Mouse (Mus musculus): ENCODE data around the gene Dapl1. TPM values are rescaled to one million over a fixed set of nuclear protein-coding genes. Genes with fewer than 3 reads are reported as not detected.

The Dapl1 gene
- polyA plus RNA-seq, 1 experiment from 2014 or later: 1.2 TPM

DNA sequence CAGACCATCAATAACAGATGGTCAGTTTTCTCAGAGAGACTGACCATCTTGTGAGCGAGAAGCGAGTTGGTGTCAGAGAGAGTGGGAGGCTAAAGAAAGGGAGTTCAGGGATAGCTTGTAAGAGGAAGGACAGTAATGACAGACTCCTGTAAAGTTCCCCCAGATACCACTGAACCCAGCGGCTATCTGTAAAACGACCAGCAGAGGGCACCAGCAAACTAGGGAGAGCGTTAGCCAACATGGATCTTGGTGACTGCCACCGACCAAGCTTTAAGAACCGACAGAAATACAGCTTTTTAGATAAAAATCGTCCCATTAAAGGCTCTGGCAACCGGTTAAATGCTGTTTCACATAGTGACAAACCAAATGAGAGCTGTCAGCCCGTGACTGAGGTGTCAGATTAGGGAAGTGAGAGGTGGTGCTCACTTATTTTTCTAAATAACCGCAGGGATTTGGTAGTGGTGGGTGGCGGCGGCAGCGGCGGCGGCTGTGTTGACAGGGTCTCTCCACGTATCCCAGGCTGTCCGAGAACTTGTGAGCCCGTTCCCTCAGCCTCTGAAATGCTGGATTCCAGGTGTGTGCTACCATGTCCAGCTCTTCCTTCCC lies 37.7 kb downstream of the Dapl1 start:
- H3K36me3 ChIP-seq: no peaks in the 10 kb centered on the region
- H3K27ac ChIP-seq (replicated peaks): no peak overlapping the region
- 6% methylated on average over 19 of the region's 19 CpGs for WGBS
- H3K9ac ChIP-seq: peak overlapping the region; percentile 29
- no peaks in the 10 kb centered on the region for H3K27me3 ChIP-seq
- peak; percentile 86 for ATAC-seq (ENCODE audit: low FRiP score, low read depth)
- H3K4me1 ChIP-seq (replicated peaks): no peaks in the 10 kb centered on the region
- H3K4me2 ChIP-seq: peak overlapping the region; percentile 52
- no peaks in the 10 kb centered on the region for H3K9me3 ChIP-seq
- peak overlapping the region; percentile 28 for H3K4me3 ChIP-seq

DNA sequence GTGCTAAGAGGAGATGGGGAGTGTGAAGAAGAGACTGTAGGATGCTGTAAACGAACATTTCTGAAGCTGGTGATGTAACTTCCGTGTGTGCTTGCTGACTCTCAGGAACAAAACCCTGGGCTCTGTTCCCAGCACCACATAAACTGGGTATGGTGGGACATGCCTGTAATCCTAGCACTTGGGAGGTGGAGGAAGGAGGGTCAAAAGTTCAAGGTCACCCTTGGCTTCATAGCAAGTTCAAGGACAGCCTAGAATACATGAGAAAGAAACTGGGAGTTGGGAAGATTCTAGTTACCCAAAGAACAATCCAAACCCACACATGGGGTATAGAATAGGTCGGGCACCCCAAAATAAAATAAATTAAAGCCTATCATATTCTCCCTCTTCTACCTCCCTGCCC lies 39.1 kb downstream of the Dapl1 start:
- ATAC-seq (ENCODE audit: low FRiP score, low read depth): no peak
- H3K4me3 ChIP-seq: no peak overlapping the region
- no peak overlapping the region for H3K9ac ChIP-seq
- H3K4me1 ChIP-seq (replicated peaks): no peaks in the 10 kb centered on the region
- WGBS: 93% methylated on average over 3 of the region's 3 CpGs
- H3K4me2 ChIP-seq: no peak overlapping the region
- no peaks in the 10 kb centered on the region for H3K9me3 ChIP-seq
- no peak overlapping the region for H3K27ac ChIP-seq (replicated peaks)
- no peaks in the 10 kb centered on the region for H3K36me3 ChIP-seq
- H3K27me3 ChIP-seq: no peaks in the 10 kb centered on the region

- Histone ChIP-seq H3K9ac (no peak overlapping the region), H3K4me1 (replicated peaks) (peaks cover 5% of the 10 kb centered on the region), H3K4me3 (no peak overlapping the region), H3K4me2 (no peak overlapping the region), H3K27me3 (no peaks in the 10 kb centered on the region), H3K27ac (replicated peaks) (no peak overlapping the region), H3K36me3 (no peaks in the 10 kb centered on the region), H3K9me3 (no peaks in the 10 kb centered on the region)
- ATAC-seq (ENCODE audit: low FRiP score, low read depth): no peak
- WGBS: 59% methylated on average over 9 of the region's 9 CpGs
These were observed 42.4 kb downstream of the Dapl1 start for GRCm38 (mm10) chr2:59526893-59527292.

GRCm38 (mm10) chr2:59529574-59530080 lies 45.2 kb downstream of the Dapl1 start:
- no peak for ATAC-seq (ENCODE audit: low FRiP score, low read depth)

GRCm38 (mm10) chr2:59530811-59531210 lies 46.4 kb downstream of the Dapl1 start:
- no peak overlapping the region for H3K4me2 ChIP-seq
- no peak overlapping the region for H3K4me3 ChIP-seq
- H3K4me1 ChIP-seq (replicated peaks): peaks cover 5% of the 10 kb centered on the region
- WGBS: 87% methylated on average over 3 of the region's 3 CpGs
- H3K9ac ChIP-seq: no peak overlapping the region
- no peak for ATAC-seq (ENCODE audit: low FRiP score, low read depth)
- H3K27ac ChIP-seq (replicated peaks): no peak overlapping the region
- no peaks in the 10 kb centered on the region for H3K9me3 ChIP-seq
- H3K36me3 ChIP-seq: no peaks in the 10 kb centered on the region
- no peaks in the 10 kb centered on the region for H3K27me3 ChIP-seq

More at GRCm38 (mm10) chr2:59529574-59530080, 45.2 kb downstream of the Dapl1 start:
- Histone ChIP-seq H3K36me3 (no peaks in the 10 kb centered on the region), H3K27me3 (no peaks in the 10 kb centered on the region), H3K4me2 (no peak overlapping the region), H3K9me3 (no peaks in the 10 kb centered on the region), H3K4me3 (no peak overlapping the region), H3K9ac (no peak overlapping the region), H3K4me1 (replicated peaks) (peaks cover 5% of the 10 kb centered on the region), H3K27ac (replicated peaks) (no peak overlapping the region)
- 38% methylated on average over 17 of the region's 17 CpGs for WGBS

DNA sequence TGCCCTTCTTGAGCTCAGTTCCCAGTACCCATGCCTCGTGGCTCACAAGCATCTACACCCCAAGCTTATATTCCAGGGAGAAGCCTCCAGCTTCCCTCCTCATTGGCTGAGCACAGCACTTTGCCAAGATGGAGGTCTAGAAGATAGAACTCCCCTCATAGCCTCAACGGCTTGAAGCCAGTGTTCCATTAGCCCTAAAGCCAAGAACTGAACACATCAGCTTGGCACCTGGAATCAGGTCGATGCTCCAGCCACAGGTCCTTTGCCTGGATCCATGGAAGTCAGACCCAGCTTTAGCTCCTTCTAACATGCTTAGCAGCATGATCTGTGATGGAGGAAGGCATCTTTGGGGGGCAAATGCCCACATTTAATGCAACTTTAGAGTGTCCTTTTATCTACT lies 48.5 kb downstream of the Dapl1 start:
- WGBS: 92% methylated on average over 3 of the region's 3 CpGs
- no peak overlapping the region for H3K4me2 ChIP-seq
- H3K36me3 ChIP-seq: no peaks in the 10 kb centered on the region
- H3K9me3 ChIP-seq: no peaks in the 10 kb centered on the region
- no peaks in the 10 kb centered on the region for H3K27me3 ChIP-seq
- no peak overlapping the region for H3K27ac ChIP-seq (replicated peaks)
- no peak overlapping the region for H3K9ac ChIP-seq
- H3K4me3 ChIP-seq: no peak overlapping the region
- H3K4me1 ChIP-seq (replicated peaks): peaks cover 5% of the 10 kb centered on the region
- ATAC-seq (ENCODE audit: low FRiP score, low read depth): no peak

- Histone ChIP-seq H3K4me2 (no peak overlapping the region), H3K9ac (no peak overlapping the region), H3K36me3 (no peaks in the 10 kb centered on the region), H3K4me3 (no peak overlapping the region), H3K9me3 (no peaks in the 10 kb centered on the region), H3K4me1 (replicated peaks) (peaks cover 5% of the 10 kb centered on the region), H3K27ac (replicated peaks) (no peak overlapping the region), H3K27me3 (no peaks in the 10 kb centered on the region)
- ATAC-seq (ENCODE audit: low FRiP score, low read depth): no peak
- 86% methylated on average over 10 of the region's 10 CpGs for WGBS
These were observed 49.1 kb downstream of the Dapl1 start for GRCm38 (mm10) chr2:59533504-59533903.

DNA sequence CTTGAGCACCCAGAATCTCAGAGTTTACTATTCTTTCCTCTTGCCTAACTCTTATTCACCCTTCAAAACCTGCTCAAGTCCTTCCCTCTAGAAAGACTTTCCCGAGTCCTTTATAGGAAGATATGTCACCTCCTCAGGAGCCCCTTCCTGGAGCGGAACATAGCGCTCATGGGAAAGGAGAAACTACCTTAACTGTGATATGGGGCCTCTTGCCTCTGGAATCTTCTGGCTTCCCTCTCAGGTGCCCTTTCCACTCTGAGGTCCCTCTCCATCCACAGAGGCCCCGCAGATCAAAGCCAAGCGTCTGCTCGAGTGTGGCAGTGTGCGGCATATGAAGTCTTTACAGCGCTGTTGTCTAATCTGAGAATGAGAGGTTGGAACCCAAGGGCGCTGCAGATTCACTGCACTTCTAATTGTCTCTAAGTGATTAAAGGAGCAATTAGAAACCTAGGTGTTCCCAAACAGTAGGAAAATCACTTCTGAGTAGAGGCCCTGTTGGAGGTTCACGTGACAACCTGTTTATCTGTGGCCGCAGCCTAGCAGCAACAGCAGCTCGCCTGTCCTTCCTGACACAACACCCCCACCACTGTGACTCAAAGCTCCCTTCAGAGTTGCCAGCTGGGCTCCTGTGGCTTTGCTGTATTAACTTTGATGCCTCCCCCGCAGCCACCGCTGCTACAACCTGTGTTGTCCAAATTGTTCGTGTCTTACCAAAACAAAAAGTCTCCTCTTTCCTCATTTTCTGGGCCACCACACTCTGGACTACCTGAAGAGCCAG lies 49.7 kb downstream of the Dapl1 start:
- H3K4me2 ChIP-seq: no peak overlapping the region
- no peaks in the 10 kb centered on the region for H3K9me3 ChIP-seq
- no peaks in the 10 kb centered on the region for H3K36me3 ChIP-seq
- 80% methylated on average over 15 of the region's 15 CpGs for WGBS
- no peak overlapping the region for H3K27ac ChIP-seq (replicated peaks)
- peaks cover 5% of the 10 kb centered on the region for H3K4me1 ChIP-seq (replicated peaks)
- no peak overlapping the region for H3K4me3 ChIP-seq
- H3K27me3 ChIP-seq: no peaks in the 10 kb centered on the region
- ATAC-seq (ENCODE audit: low FRiP score, low read depth): no peak
- H3K9ac ChIP-seq: no peak overlapping the region

DNA sequence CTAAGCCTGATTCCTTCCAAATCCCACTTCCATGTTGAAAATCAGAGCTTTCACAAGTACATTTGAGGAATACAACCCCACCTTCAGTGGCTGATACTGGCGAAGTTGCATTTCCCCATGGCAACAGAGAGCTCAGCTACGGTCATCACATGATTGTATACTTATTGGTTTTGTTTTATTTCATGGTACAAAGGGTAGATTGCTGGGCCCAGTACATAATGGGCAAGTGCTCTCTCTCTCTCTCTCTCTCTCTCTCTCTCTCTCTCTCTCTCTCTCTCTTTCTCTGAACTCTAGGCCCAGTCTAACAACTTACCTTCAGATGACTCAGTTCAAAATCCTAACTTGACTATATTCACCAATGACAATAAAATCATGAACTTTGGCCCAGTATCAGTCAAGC lies 52.5 kb downstream of the Dapl1 start:
- H3K36me3 ChIP-seq: no peaks in the 10 kb centered on the region
- WGBS: 89% methylated on average over 2 of the region's 2 CpGs
- no peaks in the 10 kb centered on the region for H3K9me3 ChIP-seq
- H3K4me1 ChIP-seq (replicated peaks): no peaks in the 10 kb centered on the region
- H3K9ac ChIP-seq: no peak overlapping the region
- no peak for ATAC-seq (ENCODE audit: low FRiP score, low read depth)
- no peak overlapping the region for H3K4me2 ChIP-seq
- no peaks in the 10 kb centered on the region for H3K27me3 ChIP-seq
- no peak overlapping the region for H3K4me3 ChIP-seq
- no peak overlapping the region for H3K27ac ChIP-seq (replicated peaks)

- no peaks in the 10 kb centered on the region for H3K9me3 ChIP-seq
- ATAC-seq (ENCODE audit: low FRiP score, low read depth): no peak
- no peaks in the 10 kb centered on the region for H3K4me1 ChIP-seq (replicated peaks)
- no peaks in the 10 kb centered on the region for H3K27me3 ChIP-seq
- no peaks in the 10 kb centered on the region for H3K36me3 ChIP-seq
- H3K9ac ChIP-seq: no peak overlapping the region
- no peak overlapping the region for H3K4me2 ChIP-seq
- H3K4me3 ChIP-seq: no peak overlapping the region
- no peak overlapping the region for H3K27ac ChIP-seq (replicated peaks)
- WGBS: 82% methylated on average over 7 of the region's 7 CpGs
These were observed 53.6 kb downstream of the Dapl1 start for GRCm38 (mm10) chr2:59538031-59538430.

DNA sequence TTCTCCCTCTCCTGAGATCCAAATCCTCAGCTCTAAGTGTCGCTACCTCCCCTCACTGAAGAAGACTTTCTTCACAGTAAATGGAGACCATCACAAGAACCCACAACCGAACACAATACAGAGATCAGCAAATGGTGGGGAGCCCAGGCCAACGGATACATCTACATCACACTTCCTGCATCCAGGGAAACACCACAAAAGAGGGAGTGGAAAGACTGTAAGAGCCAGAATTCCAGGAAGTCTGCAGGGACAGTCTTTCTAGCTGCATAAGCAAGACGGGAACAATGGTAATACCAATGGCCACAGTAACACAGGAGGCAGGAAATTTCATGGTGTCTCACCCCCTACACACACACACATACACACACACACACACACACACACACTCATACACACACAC lies 55.3 kb downstream of the Dapl1 start:
- ATAC-seq (ENCODE audit: low FRiP score, low read depth): no peak
- no peaks in the 10 kb centered on the region for H3K27me3 ChIP-seq
- H3K27ac ChIP-seq (replicated peaks): no peak overlapping the region
- no peak overlapping the region for H3K4me2 ChIP-seq
- no peaks in the 10 kb centered on the region for H3K36me3 ChIP-seq
- no peak overlapping the region for H3K4me3 ChIP-seq
- no peak overlapping the region for H3K9ac ChIP-seq
- H3K4me1 ChIP-seq (replicated peaks): peaks cover 5% of the 10 kb centered on the region; the same call in 1 of the 2 replicates
- H3K9me3 ChIP-seq: no peaks in the 10 kb centered on the region
- WGBS: 58% methylated on average over 4 of the region's 4 CpGs

GRCm38 (mm10) chr2:59541121-59541887 lies 56.9 kb downstream of the Dapl1 start:
- Histone ChIP-seq H3K4me2 (no peak overlapping the region), H3K27ac (replicated peaks) (no peak overlapping the region), H3K4me3 (no peak overlapping the region), H3K9me3 (no peaks in the 10 kb centered on the region), H3K9ac (no peak overlapping the region), H3K4me1 (replicated peaks) (peaks cover 5% of the 10 kb centered on the region; the same call in 1 of the 2 replicates), H3K36me3 (no peaks in the 10 kb centered on the region), H3K27me3 (no peaks in the 10 kb centered on the region)
- ATAC-seq (ENCODE audit: low FRiP score, low read depth): peak; percentile 86; the same call in 1 of the 2 replicates
- 22% methylated on average over 11 of the region's 11 CpGs for WGBS
